Mouse (Mus musculus) forebrain, embryonic 14.5 days (tissue): Measurements from ENCODE around the gene Mettl24. TPM values are rescaled to one million over a fixed set of nuclear protein-coding genes. Genes with fewer than 3 reads are reported as not detected.

Experiments
- ATAC-seq: fragments of 200-750 bp; cut with Nextera tagmentation; 2 replicates; pipeline ENCODE4 v1.8.0; 2017; ENCODE audit warnings: mild to moderate bottlenecking, moderate library complexity
- DNase-seq: peaks from one replicate; pipeline ENCODE4 v3.0.0-alpha.2; 2015; ENCODE audit warnings: low spot score
- H3K27ac ChIP-seq: fragments of 300-500 bp; sonication (generic); 2 replicates; pipeline ENCODE4 v1.5.1; 2014; ENCODE audit warnings: low read depth, mild to moderate bottlenecking, control low read depth, low read length, moderate library complexity
- H3K27me3 ChIP-seq: fragments of 300-500 bp; sonication (generic); replicated peaks from 2 replicates; pipeline ENCODE4 v1.6.1; 2014; ENCODE audit warnings: low read length, control low read depth, mixed read lengths; ENCODE audit not compliant: control insufficient read depth, insufficient read depth
- H3K36me3 ChIP-seq: fragments of 300-500 bp; sonication (generic); 2 replicates; pipeline ENCODE4 v1.6.1; 2014; ENCODE audit warnings: low read length, control low read depth; ENCODE audit not compliant: control insufficient read depth, insufficient read depth
- H3K4me1 ChIP-seq: fragments of 300-500 bp; sonication (generic); 2 replicates; pipeline ENCODE4 v1.6.1; 2014; ENCODE audit warnings: antibody characterized with exemption, low read length, control low read depth; ENCODE audit not compliant: control insufficient read depth, insufficient read depth
- H3K4me2 ChIP-seq: fragments of 300-500 bp; sonication (generic); 2 replicates; pipeline ENCODE4 v1.6.1; 2014; ENCODE audit warnings: mild to moderate bottlenecking, control low read depth, low read length
- H3K4me3 ChIP-seq: fragments of 300-500 bp; sonication (generic); 2 replicates; pipeline ENCODE4 v1.5.1; 2014; ENCODE audit warnings: low read depth, low read length, control low read depth
- H3K9ac ChIP-seq: fragments of 300-500 bp; sonication (generic); 2 replicates; pipeline ENCODE4 v1.6.1; 2014; ENCODE audit warnings: mild to moderate bottlenecking, low read length, control low read depth, moderate library complexity
- H3K9me3 ChIP-seq: fragments of 300-500 bp; sonication (generic); replicated peaks from 2 replicates; pipeline ENCODE4 v1.6.1; 2016; ENCODE audit warnings: low read length, control low read depth, mixed read lengths; ENCODE audit not compliant: control insufficient read depth
- WGBS: fragments of 180-500 bp; shearing (Covaris S2); extraction: QIAGEN DNeasy Blood & Tissue Kit; methylation state at CpG from one replicate; pipeline ENCODE4 v1.1.7; 2014; 5-methylcytosine and 5-hydroxymethylcytosine counted together
- polyA plus RNA-seq: library from polyadenylated mRNA; unstranded; fragments of >200 nt; fragmentation: Nextera tagmentation; extraction: Ambion mirVana; gene quantifications from 2 replicates; pipeline ENCODE4 v1.2.1, GENCODE M21; 2014

Gene Mettl24
- polyA plus RNA-seq, 1 experiment from 2014 or later, result 0.29 TPM

DNA sequence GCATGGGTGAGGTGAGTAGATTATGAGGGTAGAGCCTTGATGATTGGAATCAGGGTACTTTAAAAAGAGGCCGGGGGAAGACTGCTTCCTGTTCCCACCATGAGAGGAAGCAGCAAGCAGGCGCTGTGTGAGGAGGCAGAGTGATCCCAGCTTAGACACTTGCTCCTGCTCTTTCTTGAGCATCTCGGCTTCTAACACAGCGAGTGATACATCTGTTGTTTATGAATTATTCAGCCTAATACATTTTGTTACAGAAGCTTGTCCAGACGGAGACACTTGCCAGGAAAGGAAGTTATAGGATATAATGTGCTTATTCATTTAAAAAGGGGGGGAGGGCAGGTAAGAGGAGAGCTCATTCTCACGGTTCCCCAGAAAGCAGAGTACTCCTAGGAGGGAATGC is 142.9 kb downstream of the Mettl24 start:
- no peak for ATAC-seq
- Histone ChIP-seq H3K4me3 (no peak overlapping the region), H3K4me1 (no peaks in the 10 kb centered on the region), H3K4me2 (no peak overlapping the region), H3K9me3 (no peaks in the 10 kb centered on the region), H3K27me3 (no peaks in the 10 kb centered on the region), H3K9ac (no peak overlapping the region), H3K36me3 (no peaks in the 10 kb centered on the region), H3K27ac (no peak overlapping the region)
- peak; percentile 7 for DNase-seq
- WGBS, result 76% methylated on average over 6 of the region's 6 CpGs

- no peak for DNase-seq
Observed at GRCm38 (mm10) chr10:40827706-40828105, 144.6 kb downstream of the Mettl24 start.

DNA sequence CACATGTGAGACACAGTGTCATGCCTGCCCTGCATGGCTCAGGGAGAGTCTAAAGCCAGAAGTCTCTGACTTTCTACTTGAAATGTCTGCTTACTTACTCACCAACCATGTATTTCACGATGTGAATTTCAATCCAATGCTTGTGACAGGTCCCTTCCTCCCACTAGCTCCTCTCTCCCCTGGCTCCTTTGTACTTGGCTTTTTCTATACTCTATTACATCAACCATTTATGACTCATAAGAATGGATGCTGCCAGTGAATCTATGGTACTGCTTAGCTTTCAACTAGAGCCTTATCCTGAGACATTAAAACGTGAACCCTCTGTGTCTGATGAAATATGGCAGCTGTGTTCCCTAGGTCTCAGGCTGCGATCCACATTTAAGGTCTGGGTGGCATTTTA is 147.2 kb downstream of the Mettl24 start:
- no peak overlapping the region for H3K9ac ChIP-seq
- DNase-seq (no peak), ATAC-seq (no peak)
- H3K4me2 ChIP-seq, result no peak overlapping the region
- no peaks in the 10 kb centered on the region for H3K4me1 ChIP-seq
- peaks cover 26% of the 10 kb centered on the region for H3K36me3 ChIP-seq
- no peaks in the 10 kb centered on the region for H3K27me3 ChIP-seq
- WGBS, result 97% methylated on average over 3 of the region's 3 CpGs
- H3K27ac ChIP-seq, result no peak overlapping the region
- H3K9me3 ChIP-seq, result no peaks in the 10 kb centered on the region
- H3K4me3 ChIP-seq, result no peak overlapping the region

More at GRCm38 (mm10) chr10:40827706-40828105, 144.6 kb downstream of the Mettl24 start:
- no peak overlapping the region for H3K4me2 ChIP-seq
- no peak for ATAC-seq
- H3K9me3 ChIP-seq, result no peaks in the 10 kb centered on the region
- no peak overlapping the region for H3K4me3 ChIP-seq
- no peaks in the 10 kb centered on the region for H3K4me1 ChIP-seq
- no peak overlapping the region for H3K27ac ChIP-seq
- no peak overlapping the region for H3K9ac ChIP-seq
- H3K36me3 ChIP-seq, result 0 out of 2 replicates have a peak, but pooled peaks cover 9% of the 10 kb centered on the region
- H3K27me3 ChIP-seq, result no peaks in the 10 kb centered on the region
- 89% methylated on average over 4 of the region's 4 CpGs for WGBS

DNA sequence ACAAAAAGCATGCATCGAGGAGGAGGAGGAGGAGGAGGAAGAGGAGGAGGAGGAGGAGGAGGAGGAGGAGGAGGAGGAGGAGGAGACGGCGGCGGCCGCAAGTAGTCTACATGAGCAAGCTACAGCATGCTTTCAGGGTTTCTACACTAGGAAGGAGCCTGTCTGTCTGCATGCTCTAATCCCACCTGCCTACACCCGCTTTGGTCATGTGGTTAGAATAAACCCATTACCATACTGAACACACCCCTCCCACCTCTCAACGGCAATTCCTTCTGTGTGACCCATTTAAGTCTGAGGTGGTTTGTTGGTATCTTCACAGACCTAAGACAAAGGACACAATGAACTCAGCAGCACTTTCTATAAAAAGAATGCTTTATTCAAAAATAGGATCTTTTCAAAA is 148.2 kb downstream of the Mettl24 start:
- H3K27ac ChIP-seq, result no peak overlapping the region
- 88% methylated on average over 6 of the region's 7 CpGs for WGBS
- no peak overlapping the region for H3K4me3 ChIP-seq
- no peak for ATAC-seq
- DNase-seq, result no peak
- H3K36me3 ChIP-seq, result peaks cover 32% of the 10 kb centered on the region
- H3K4me1 ChIP-seq, result no peaks in the 10 kb centered on the region
- no peak overlapping the region for H3K4me2 ChIP-seq
- H3K9ac ChIP-seq, result no peak overlapping the region
- H3K27me3 ChIP-seq, result no peaks in the 10 kb centered on the region
- no peaks in the 10 kb centered on the region for H3K9me3 ChIP-seq

GRCm38 (mm10) chr10:40840086-40840485 is 157.0 kb downstream of the Mettl24 start:
- Histone ChIP-seq H3K36me3 (peaks cover 61% of the 10 kb centered on the region), H3K4me2 (no peak overlapping the region), H3K27ac (no peak overlapping the region)

DNA sequence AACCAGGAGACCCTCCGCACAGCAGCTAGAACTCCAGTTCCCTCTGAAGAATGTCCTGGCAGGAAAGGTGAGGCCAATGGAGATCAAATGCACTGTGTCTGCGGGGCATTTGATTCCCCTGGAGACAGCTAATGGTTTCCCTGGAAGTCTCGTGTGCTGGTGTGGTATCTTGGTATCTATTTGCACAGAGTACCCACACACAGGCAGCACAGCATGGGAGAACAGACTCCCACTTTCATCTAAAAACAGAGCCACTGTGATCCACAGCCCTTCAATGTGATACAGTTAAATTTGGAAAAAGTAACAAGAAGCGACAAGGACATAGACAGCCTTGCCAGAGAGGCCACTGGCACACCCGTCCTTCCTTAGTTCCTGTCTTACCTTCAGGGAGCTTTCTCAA is 160.8 kb downstream of the Mettl24 start:
- WGBS, result 86% methylated on average over 5 of the region's 5 CpGs
- peaks cover 71% of the 10 kb centered on the region for H3K36me3 ChIP-seq
- no peak for ATAC-seq

More at GRCm38 (mm10) chr10:40840086-40840485, 157.0 kb downstream of the Mettl24 start:
- no peaks in the 10 kb centered on the region for H3K9me3 ChIP-seq
- ATAC-seq, result no peak
- 95% methylated on average over 5 of the region's 5 CpGs for WGBS
- H3K4me1 ChIP-seq, result no peaks in the 10 kb centered on the region
- H3K27me3 ChIP-seq, result no peaks in the 10 kb centered on the region
- H3K9ac ChIP-seq, result no peak overlapping the region
- no peak for DNase-seq
- H3K4me3 ChIP-seq, result no peak overlapping the region

DNA sequence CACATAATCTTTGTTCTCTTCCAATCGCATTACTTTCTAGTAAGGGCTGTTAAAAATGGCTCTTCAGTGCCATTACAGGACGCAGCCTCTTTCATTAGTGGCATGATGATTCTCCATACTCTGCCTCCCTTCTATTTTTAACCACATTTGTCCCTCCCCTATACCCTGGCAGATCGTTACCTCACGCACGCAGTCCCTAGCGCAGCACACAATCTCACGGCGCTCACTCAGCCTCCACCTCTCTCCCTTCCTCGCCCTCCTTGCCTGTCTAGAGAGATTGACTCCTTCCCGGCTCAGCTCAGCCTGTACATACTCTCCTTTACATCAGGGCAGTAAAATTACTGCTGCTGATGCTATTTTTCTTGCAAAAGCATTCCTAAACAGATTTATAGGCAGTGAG is 161.5 kb downstream of the Mettl24 start:
- Histone ChIP-seq H3K4me2 (no peak overlapping the region), H3K36me3 (peaks cover 74% of the 10 kb centered on the region), H3K9me3 (no peaks in the 10 kb centered on the region), H3K27ac (no peak overlapping the region; the same call in 1 of the 2 replicates), H3K27me3 (no peaks in the 10 kb centered on the region), H3K4me3 (no peak overlapping the region), H3K9ac (no peak overlapping the region), H3K4me1 (no peaks in the 10 kb centered on the region)
- WGBS, result 63% methylated on average over 10 of the region's 10 CpGs
- DNase-seq, result peak; percentile 8
- ATAC-seq, result peak; percentile 29; the same call in 1 of the 2 replicates

More for the DNA sequence above, 160.8 kb downstream of the Mettl24 start:
- Histone ChIP-seq H3K4me3 (no peak overlapping the region), H3K27ac (no peak overlapping the region), H3K4me2 (no peak overlapping the region), H3K27me3 (no peaks in the 10 kb centered on the region), H3K4me1 (no peaks in the 10 kb centered on the region), H3K9ac (no peak overlapping the region), H3K9me3 (no peaks in the 10 kb centered on the region)
- DNase-seq, result no peak

DNA sequence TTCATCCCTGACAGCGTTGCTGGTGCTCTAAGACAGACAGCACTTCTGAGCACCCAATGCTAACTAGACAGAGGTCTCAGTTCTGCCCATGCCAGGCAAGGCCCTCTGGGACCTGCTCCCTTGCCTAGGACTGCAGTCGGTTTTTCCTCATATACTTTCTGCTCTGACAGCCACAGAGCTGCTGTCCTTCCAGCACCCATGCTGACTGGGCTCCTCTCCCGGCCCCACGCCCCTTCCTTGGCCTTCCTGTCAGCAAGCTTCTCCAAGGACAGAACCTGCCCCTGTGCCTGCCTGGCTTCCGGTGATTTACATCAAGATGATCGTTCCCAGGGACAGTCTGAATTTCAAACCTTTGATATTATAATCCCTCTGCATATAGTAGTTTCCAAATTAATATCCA is 162.5 kb downstream of the Mettl24 start:
- DNase-seq, result no peak
- H3K4me3 ChIP-seq, result no peak overlapping the region
- WGBS, result 87% methylated on average over 6 of the region's 6 CpGs
- no peak for ATAC-seq
- H3K36me3 ChIP-seq, result peaks cover 66% of the 10 kb centered on the region
- H3K9ac ChIP-seq, result no peak overlapping the region
- H3K4me2 ChIP-seq, result no peak overlapping the region
- H3K9me3 ChIP-seq, result no peaks in the 10 kb centered on the region
- no peaks in the 10 kb centered on the region for H3K4me1 ChIP-seq
- H3K27ac ChIP-seq, result no peak overlapping the region
- H3K27me3 ChIP-seq, result no peaks in the 10 kb centered on the region

DNA sequence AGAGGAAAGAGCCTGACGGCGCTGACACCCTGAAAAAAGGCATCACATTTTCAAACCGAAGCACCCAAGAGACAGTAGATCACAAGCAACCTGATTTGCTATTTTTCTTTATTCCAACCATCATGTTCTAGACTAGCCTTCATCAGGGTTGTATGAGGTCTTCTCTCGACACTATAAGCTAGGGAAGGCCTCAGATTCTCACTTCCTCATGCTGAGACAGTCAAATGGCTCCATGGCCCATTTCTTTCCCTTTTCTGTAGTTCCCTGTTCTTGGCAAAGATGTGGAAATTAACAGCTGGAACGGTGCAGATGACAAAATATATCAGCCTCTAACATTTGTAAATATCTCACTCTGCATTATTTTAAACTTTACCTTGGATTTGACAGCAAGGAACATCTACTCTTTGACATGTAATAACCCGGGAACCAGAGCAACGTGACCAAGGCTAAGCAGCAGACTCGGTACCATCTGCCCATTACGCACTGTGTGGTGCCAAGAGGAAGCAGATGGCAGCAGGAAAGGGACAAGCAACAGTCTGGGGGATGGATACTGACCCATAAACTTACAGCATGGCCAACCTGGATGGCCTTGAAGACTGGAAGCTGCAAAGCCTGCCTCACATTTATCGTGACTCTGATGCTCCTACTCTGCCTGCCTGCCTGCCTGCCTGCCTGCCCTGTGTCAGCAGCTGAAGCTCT is 164.2 kb downstream of the Mettl24 start:
- H3K36me3 ChIP-seq, result peaks cover 49% of the 10 kb centered on the region
- no peak for DNase-seq
- 87% methylated on average over 10 of the region's 10 CpGs for whole genome bisulfite sequencing
- H3K4me2 ChIP-seq, result no peak overlapping the region
- no peaks in the 10 kb centered on the region for H3K27me3 ChIP-seq
- no peak; the same call in 1 of the 2 replicates for ATAC-seq
- H3K9me3 ChIP-seq, result no peaks in the 10 kb centered on the region
- no peak overlapping the region for H3K27ac ChIP-seq
- H3K9ac ChIP-seq, result no peak overlapping the region
- H3K4me1 ChIP-seq, result no peaks in the 10 kb centered on the region
- no peak overlapping the region for H3K4me3 ChIP-seq
